Mouse (Mus musculus) left cerebral cortex, postnatal 4 days (tissue): ENCODE data around the gene Gm17677. TPM values are rescaled to one million over a fixed set of nuclear protein-coding genes. Genes with fewer than 3 reads are reported as not detected.

Experiments
- DNase-seq: peaks from one replicate; pipeline ENCODE4 v3.0.0-alpha.2; 2022
- intact Hi-C: fragments of 180-260 bp; cut with DNase I; formaldehyde crosslinking; loops from one replicate; pipeline ENCODE4 v1.15.1; 2025
- total RNA-seq, 2 experiments: library from RNA; stranded (reverse); gene quantifications; 2 replicates each; pipeline ENCODE4 v1.2.3; 2021

Gene Gm17677
- total RNA-seq, result not detected

GRCm38 (mm10) chr9:35740749-35741148 lies at the start of gene Gm17677:
Gm17677 (plus strand) TSS chr9:35741049.
- DNase-seq, result no peak
- intact Hi-C loops, result no loop called here

DNA sequence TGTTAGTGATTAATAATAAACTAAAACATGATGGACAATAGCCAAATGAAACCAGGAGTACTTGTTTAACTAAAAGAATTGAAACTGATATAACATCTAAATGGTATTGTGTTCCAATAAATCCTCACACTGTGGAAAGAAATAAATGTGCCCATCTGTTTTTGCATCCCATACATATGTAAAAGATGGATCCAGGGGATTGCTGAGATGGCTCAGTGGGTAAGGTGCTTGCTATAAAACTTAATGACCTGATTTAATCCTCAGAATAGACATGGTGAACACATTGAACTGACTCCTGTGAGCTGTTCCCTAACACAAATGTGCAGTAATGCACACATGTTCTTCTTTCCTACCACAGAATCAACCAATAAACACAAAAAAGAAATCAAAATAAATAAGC lies 48.9 kb upstream of the Gm17677 start:
- no peak for DNase-seq
- intact Hi-C loops, result no loop called here

DNA sequence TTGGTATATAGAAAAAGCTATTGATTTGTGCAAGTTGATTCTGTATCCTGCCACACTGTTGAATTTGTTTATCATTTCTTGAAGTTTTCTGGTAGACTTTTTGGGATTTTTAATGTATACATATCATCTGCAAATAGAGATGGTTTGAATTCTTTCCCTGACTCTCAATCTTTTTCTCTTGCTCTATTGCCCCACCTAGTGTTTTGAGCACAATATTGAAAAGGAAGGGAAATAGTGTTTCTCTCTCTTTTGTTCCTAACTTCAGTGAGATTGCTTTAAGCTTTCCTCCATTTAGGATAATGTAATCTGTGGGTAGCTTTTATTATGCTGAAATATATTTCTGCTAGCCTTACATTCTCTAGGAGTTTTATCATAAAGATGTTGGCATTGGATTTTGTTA lies 33.6 kb upstream of the Gm17677 start:
- intact Hi-C loops, result loop anchor here (5.0 kb wide), 1 partner anchor 115 kb away; no protein-coding TSS in a partner anchor
- DNase-seq, result no peak

- DNase-seq, result no peak
Measured at GRCm38 (mm10) chr9:35756843-35757242, 16.0 kb downstream of the Gm17677 start.

DNA sequence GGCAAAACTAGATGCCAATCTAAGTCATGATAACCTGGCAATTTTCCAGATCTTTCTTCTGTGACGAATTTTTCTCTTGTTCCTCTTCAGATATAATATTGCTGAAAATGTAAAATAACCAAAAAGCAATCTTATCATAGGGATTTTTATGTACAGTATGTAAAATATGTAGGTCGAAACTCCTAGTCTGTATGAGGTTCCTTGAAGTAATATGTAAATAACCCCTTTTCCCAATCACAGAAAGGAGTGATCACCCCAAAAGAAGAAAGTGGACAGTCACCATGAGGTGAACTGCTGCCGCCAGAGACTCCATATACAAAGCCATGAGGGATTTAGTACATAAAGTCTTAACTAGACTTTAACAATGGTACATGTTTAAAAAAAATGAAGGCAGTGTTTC lies 37.2 kb downstream of the Gm17677 start, which contains the start of gene Gm17727:
Gene Gm17727, minus strand, starts transcription at position 101 of the 400 bp plus-strand sequence.
- intact Hi-C loops, result no loop called here
- no peak for DNase-seq

More at GRCm38 (mm10) chr9:35756843-35757242, 16.0 kb downstream of the Gm17677 start:
- intact Hi-C loops, result no loop called here

DNA sequence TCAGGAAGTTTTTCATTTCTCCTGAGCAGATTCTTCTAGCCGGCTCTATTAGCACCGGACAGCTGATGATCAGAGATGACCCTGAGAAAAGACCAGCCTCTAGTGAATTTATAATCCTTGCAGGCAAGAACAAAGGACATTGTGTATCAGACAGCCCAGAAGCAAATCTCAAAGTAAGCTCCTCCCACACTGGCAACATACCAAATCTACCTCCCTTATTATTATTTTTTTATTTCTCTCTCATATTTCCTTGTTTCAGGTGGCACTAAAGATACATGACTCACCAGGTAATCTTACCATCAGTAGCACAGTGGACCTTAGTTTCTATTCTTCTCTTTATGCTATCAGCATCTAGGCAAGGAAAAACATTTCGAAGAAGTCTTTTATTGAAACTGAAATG lies 49.2 kb downstream of the Gm17677 start, which contains the start of the genes Gm27235 and D730048I06Rik:
Gene Gm27235, minus strand, starts transcription at position 101 of the 400 bp plus-strand sequence.
Gene D730048I06Rik, minus strand, starts transcription at position 112 of the 400 bp plus-strand sequence.
- no peak for DNase-seq
- intact Hi-C loops, result no loop called here

Other genes with a start within 250 kb of the Gm17677 start
- gene Gm1113, start 222.8 kb upstream of the Gm17677 start, total RNA-seq, result not detected
- gene Ddx25, start 182.5 kb upstream of the Gm17677 start, total RNA-seq, result 10 to 100 TPM; 17.7 to 19.0 TPM
- gene Pus3, start 182.5 kb upstream of the Gm17677 start, total RNA-seq, result 10 to 100 TPM; 14.4 to 14.5 TPM
- 1 to 10 TPM; 1.4 to 2.3 TPM for gene Pate2, start 170.8 kb upstream of the Gm17677 start, total RNA-seq
- 10 to 100 TPM; 11.6 to 11.9 TPM for gene Hyls1, start 170.7 kb upstream of the Gm17677 start, total RNA-seq
- gene Pate4, start 129.1 kb upstream of the Gm17677 start, total RNA-seq, result not detected
- gene Pate3, start 92.8 kb upstream of the Gm17677 start, total RNA-seq, result not detected
- gene Pate1, start 53.7 kb upstream of the Gm17677 start, total RNA-seq, result not detected
- not detected for gene Gm17727, start 37.1 kb downstream of the Gm17677 start, total RNA-seq
- not detected for gene Gm27235, start 49.1 kb downstream of the Gm17677 start, total RNA-seq
- gene D730048I06Rik, start 49.1 kb downstream of the Gm17677 start, total RNA-seq, result not detected
- not detected for gene 9230110F15Rik, start 103.1 kb downstream of the Gm17677 start, total RNA-seq
- gene 9230113P08Rik, start 167.4 kb downstream of the Gm17677 start, total RNA-seq, result under 1 TPM in 1 of 2 experiments, not detected in 1; 0.32 TPM